Mouse (Mus musculus): ENCODE data around the gene Shisal2a. TPM values are rescaled to one million over a fixed set of nuclear protein-coding genes. Genes with fewer than 3 reads are reported as not detected.

Shisal2a gene
- polyA plus RNA-seq, 1 experiment from 2014 or later: 2.8 TPM

DNA sequence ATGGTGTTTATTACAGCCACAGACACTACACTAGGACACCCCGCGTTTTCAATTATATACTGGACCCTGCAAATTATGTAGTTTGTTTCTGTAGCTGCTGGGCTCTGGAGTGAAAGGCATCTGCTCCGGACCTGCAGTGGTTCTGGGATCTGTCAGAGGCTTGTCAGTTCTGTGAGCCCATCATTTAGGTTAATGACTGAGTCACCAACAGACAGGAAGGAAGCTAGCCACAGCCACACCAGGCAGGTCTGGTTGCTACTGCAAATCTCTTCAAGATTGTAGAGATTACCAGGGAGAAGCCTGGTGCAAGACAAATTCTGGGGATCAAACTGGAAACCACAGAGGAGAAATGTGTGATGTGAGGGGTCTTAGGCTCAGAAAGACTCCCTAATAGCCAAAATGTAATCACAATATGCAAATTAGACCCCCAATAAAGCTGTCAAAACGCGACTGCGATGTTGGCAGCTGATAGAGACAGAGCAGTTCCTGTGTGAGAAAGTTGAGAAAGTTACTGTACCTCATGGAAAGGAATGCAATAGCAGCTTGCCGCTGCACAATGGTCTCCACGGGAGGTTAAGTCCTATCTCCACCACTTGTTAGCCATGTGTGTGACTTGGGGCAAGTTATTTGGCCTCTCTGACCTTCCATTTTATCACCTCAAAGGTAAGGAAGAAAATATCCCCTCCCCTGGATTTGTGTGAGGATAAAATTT is 33.2 kb downstream of the Shisal2a start:
- Histone ChIP-seq H3K4me3 (ENCODE audit: low read depth, low read length) (no peak overlapping the region), H3K9ac (replicated peaks; ENCODE audit: low read depth, low read length) (no peak overlapping the region), H3K4me2 (replicated peaks; ENCODE audit: low read depth, low read length) (no peak overlapping the region), H3K27ac (ENCODE audit: low read length) (peak overlapping the region; percentile 64), H3K36me3 (ENCODE audit: control insufficient read depth, insufficient read depth, low read length) (no peaks in the 10 kb centered on the region), H3K9me3 (ENCODE audit: control insufficient read depth, low read depth, low read length) (no peaks in the 10 kb centered on the region), H3K4me1 (ENCODE audit: control insufficient read depth, insufficient read depth, low read length) (peaks cover 52% of the 10 kb centered on the region), H3K27me3 (ENCODE audit: control insufficient read depth, insufficient read depth, low read length) (no peaks in the 10 kb centered on the region)
- WGBS: 22% methylated on average over 8 of the region's 8 CpGs
- ATAC-seq (ENCODE audit: insufficient number of reproducible peaks, insufficient read depth, low FRiP score, low read depth): no peak

DNA sequence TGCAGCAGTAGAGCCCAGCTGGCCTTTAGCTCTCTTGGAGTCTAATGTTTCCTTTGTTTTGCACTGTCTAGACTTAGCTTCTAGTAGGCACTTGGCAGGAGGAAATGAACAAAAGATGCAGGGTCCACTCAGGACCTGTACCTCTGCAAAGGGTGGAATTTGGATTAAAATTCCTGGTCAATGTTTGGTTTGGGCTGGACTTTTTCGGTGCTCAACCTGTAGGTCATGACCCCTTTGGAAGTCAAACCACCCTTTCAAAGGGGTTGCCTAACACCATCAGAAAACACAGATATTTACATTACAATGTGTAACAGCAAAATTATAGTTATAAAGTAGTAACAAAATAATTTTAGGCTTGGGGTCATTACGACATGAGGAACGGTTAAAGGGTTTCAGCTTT is 34.1 kb downstream of the Shisal2a start:
- Histone ChIP-seq H3K27me3 (ENCODE audit: control insufficient read depth, insufficient read depth, low read length) (no peaks in the 10 kb centered on the region), H3K4me1 (ENCODE audit: control insufficient read depth, insufficient read depth, low read length) (peaks cover 54% of the 10 kb centered on the region), H3K27ac (ENCODE audit: low read length) (no peak overlapping the region), H3K9me3 (ENCODE audit: control insufficient read depth, low read depth, low read length) (no peaks in the 10 kb centered on the region), H3K9ac (replicated peaks; ENCODE audit: low read depth, low read length) (no peak overlapping the region), H3K4me2 (replicated peaks; ENCODE audit: low read depth, low read length) (no peak overlapping the region), H3K36me3 (ENCODE audit: control insufficient read depth, insufficient read depth, low read length) (no peaks in the 10 kb centered on the region), H3K4me3 (ENCODE audit: low read depth, low read length) (no peak overlapping the region)
- ATAC-seq (ENCODE audit: insufficient number of reproducible peaks, insufficient read depth, low FRiP score, low read depth): no peak
- WGBS: 73% methylated on average over 3 of the region's 3 CpGs

DNA sequence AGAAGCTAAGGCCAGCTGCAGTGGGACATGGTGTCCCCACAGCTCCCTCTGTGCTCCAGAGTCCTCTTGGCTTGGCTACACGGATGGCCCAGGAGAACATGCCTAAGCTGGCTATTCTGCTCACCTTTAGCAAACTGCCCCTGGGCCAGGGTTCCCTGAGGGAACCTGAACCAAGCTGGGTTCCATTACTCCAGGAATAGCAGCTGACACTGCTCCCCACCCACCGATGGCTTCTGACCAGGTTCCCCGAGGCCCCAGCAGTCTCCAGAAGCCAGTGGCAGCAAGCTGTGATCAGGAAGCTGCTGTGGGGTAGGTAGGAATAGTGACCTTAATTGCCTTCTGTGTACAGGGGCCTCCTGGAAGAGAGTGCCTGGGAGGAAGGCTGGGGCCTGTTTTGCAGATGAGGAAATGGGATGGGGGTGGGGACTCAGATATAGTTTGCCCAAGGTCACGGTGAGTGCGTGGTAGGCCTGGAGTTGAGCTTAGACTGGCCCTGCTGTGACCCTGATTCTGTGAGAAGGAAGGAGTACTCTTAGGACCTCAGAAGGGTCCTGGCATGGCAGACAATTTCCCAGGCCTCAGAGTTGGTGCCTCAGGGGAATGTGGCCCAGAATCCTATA is 34.8 kb downstream of the Shisal2a start:
- Histone ChIP-seq H3K27me3 (ENCODE audit: control insufficient read depth, insufficient read depth, low read length) (no peaks in the 10 kb centered on the region), H3K4me3 (ENCODE audit: low read depth, low read length) (no peak overlapping the region), H3K9me3 (ENCODE audit: control insufficient read depth, low read depth, low read length) (no peaks in the 10 kb centered on the region), H3K27ac (ENCODE audit: low read length) (peak overlapping the region; percentile 63), H3K4me2 (replicated peaks; ENCODE audit: low read depth, low read length) (no peak overlapping the region), H3K4me1 (ENCODE audit: control insufficient read depth, insufficient read depth, low read length) (peaks cover 54% of the 10 kb centered on the region), H3K36me3 (ENCODE audit: control insufficient read depth, insufficient read depth, low read length) (no peaks in the 10 kb centered on the region), H3K9ac (replicated peaks; ENCODE audit: low read depth, low read length) (no peak overlapping the region)
- 28% methylated on average over 5 of the region's 5 CpGs for WGBS
- ATAC-seq (ENCODE audit: insufficient number of reproducible peaks, insufficient read depth, low FRiP score, low read depth): no peak

GRCm38 (mm10) chr4:108347111-108347510 is 36.0 kb downstream of the Shisal2a start:
- H3K9ac ChIP-seq (replicated peaks; ENCODE audit: low read depth, low read length): no peak overlapping the region
- no peaks in the 10 kb centered on the region for H3K9me3 ChIP-seq (ENCODE audit: control insufficient read depth, low read depth, low read length)
- no peak overlapping the region for H3K4me2 ChIP-seq (replicated peaks; ENCODE audit: low read depth, low read length)
- no peak for ATAC-seq (ENCODE audit: insufficient number of reproducible peaks, insufficient read depth, low FRiP score, low read depth)
- H3K36me3 ChIP-seq (ENCODE audit: control insufficient read depth, insufficient read depth, low read length): no peaks in the 10 kb centered on the region
- 66% methylated on average over 5 of the region's 5 CpGs for WGBS
- peaks cover 54% of the 10 kb centered on the region for H3K4me1 ChIP-seq (ENCODE audit: control insufficient read depth, insufficient read depth, low read length)
- no peak overlapping the region for H3K4me3 ChIP-seq (ENCODE audit: low read depth, low read length)
- H3K27me3 ChIP-seq (ENCODE audit: control insufficient read depth, insufficient read depth, low read length): no peaks in the 10 kb centered on the region
- no peak overlapping the region for H3K27ac ChIP-seq (ENCODE audit: low read length)

DNA sequence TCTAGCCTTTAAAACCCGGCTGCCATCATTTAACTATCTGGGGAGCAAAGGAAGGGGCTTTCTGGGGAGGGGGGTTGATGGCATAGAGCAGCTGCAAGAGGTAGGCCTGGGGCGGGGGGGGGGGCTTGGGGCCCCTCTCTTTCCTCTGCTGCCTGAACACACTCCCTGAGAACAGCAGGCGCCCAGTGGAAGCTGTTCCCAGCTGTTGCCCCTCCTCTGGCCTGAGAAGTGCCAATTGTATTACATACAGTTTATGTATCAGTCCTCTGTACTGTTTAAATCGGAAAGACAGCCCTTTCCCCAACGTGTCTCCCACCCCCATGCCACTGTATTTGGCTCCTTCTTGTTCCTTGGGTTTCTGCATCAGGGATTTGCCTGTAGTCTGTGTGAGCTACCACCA is 37.3 kb downstream of the Shisal2a start:
- ATAC-seq (ENCODE audit: insufficient number of reproducible peaks, insufficient read depth, low FRiP score, low read depth): no peak
- Histone ChIP-seq H3K9me3 (ENCODE audit: control insufficient read depth, low read depth, low read length) (no peaks in the 10 kb centered on the region), H3K4me2 (replicated peaks; ENCODE audit: low read depth, low read length) (no peak overlapping the region), H3K4me1 (ENCODE audit: control insufficient read depth, insufficient read depth, low read length) (peaks cover 45% of the 10 kb centered on the region), H3K27ac (ENCODE audit: low read length) (peak overlapping the region; percentile 87), H3K36me3 (ENCODE audit: control insufficient read depth, insufficient read depth, low read length) (no peaks in the 10 kb centered on the region), H3K9ac (replicated peaks; ENCODE audit: low read depth, low read length) (no peak overlapping the region), H3K4me3 (ENCODE audit: low read depth, low read length) (no peak overlapping the region), H3K27me3 (ENCODE audit: control insufficient read depth, insufficient read depth, low read length) (no peaks in the 10 kb centered on the region)
- 24% methylated on average over 5 of the region's 5 CpGs for WGBS

GRCm38 (mm10) chr4:108344631-108345083 is 38.5 kb downstream of the Shisal2a start:
- no peak overlapping the region for H3K9ac ChIP-seq (replicated peaks; ENCODE audit: low read depth, low read length)

GRCm38 (mm10) chr4:108339277-108339690 is 43.9 kb downstream of the Shisal2a start:
- H3K4me3 ChIP-seq (ENCODE audit: low read depth, low read length): no peak overlapping the region
- no peak overlapping the region for H3K9ac ChIP-seq (replicated peaks; ENCODE audit: low read depth, low read length)
- H3K4me2 ChIP-seq (replicated peaks; ENCODE audit: low read depth, low read length): no peak overlapping the region
- no peaks in the 10 kb centered on the region for H3K27me3 ChIP-seq (ENCODE audit: control insufficient read depth, insufficient read depth, low read length)
- H3K36me3 ChIP-seq (ENCODE audit: control insufficient read depth, insufficient read depth, low read length): peaks cover 17% of the 10 kb centered on the region
- ATAC-seq (ENCODE audit: insufficient number of reproducible peaks, insufficient read depth, low FRiP score, low read depth): peak; percentile 50; the same call in 1 of the 2 replicates
- H3K4me1 ChIP-seq (ENCODE audit: control insufficient read depth, insufficient read depth, low read length): peaks cover 11% of the 10 kb centered on the region
- 17% methylated on average over 4 of the region's 4 CpGs for WGBS
- peak overlapping the region; percentile 16; the same call in 1 of the 2 replicates for H3K27ac ChIP-seq (ENCODE audit: low read length)
- H3K9me3 ChIP-seq (ENCODE audit: control insufficient read depth, low read depth, low read length): no peaks in the 10 kb centered on the region

More at GRCm38 (mm10) chr4:108344631-108345083, 38.5 kb downstream of the Shisal2a start:
- H3K36me3 ChIP-seq (ENCODE audit: control insufficient read depth, insufficient read depth, low read length): 0 out of 2 replicates have a peak, but pooled peaks cover 2% of the 10 kb centered on the region
- H3K27ac ChIP-seq (ENCODE audit: low read length): peak overlapping the region; percentile 87; the same call in 1 of the 2 replicates
- no peaks in the 10 kb centered on the region for H3K27me3 ChIP-seq (ENCODE audit: control insufficient read depth, insufficient read depth, low read length)
- peaks cover 34% of the 10 kb centered on the region for H3K4me1 ChIP-seq (ENCODE audit: control insufficient read depth, insufficient read depth, low read length)
- H3K9me3 ChIP-seq (ENCODE audit: control insufficient read depth, low read depth, low read length): no peaks in the 10 kb centered on the region
- H3K4me3 ChIP-seq (ENCODE audit: low read depth, low read length): no peak overlapping the region
- no peak overlapping the region for H3K4me2 ChIP-seq (replicated peaks; ENCODE audit: low read depth, low read length)
- ATAC-seq (ENCODE audit: insufficient number of reproducible peaks, insufficient read depth, low FRiP score, low read depth): peak; percentile 30; the same call in 1 of the 2 replicates
- WGBS: 20% methylated on average over 7 of the region's 7 CpGs

GRCm38 (mm10) chr4:108338811-108339210 is 44.3 kb downstream of the Shisal2a start:
- Histone ChIP-seq H3K27ac (ENCODE audit: low read length) (no peak overlapping the region; the same call in 1 of the 2 replicates), H3K4me1 (ENCODE audit: control insufficient read depth, insufficient read depth, low read length) (peaks cover 11% of the 10 kb centered on the region), H3K9ac (replicated peaks; ENCODE audit: low read depth, low read length) (no peak overlapping the region), H3K36me3 (ENCODE audit: control insufficient read depth, insufficient read depth, low read length) (peaks cover 19% of the 10 kb centered on the region), H3K4me2 (replicated peaks; ENCODE audit: low read depth, low read length) (no peak overlapping the region), H3K9me3 (ENCODE audit: control insufficient read depth, low read depth, low read length) (no peaks in the 10 kb centered on the region), H3K4me3 (ENCODE audit: low read depth, low read length) (no peak overlapping the region), H3K27me3 (ENCODE audit: control insufficient read depth, insufficient read depth, low read length) (no peaks in the 10 kb centered on the region)
- 55% methylated on average over 10 of the region's 10 CpGs for WGBS
- ATAC-seq (ENCODE audit: insufficient number of reproducible peaks, insufficient read depth, low FRiP score, low read depth): peak; percentile 25; the same call in 1 of the 2 replicates

Data from stomach, embryonic 14.5 days (tissue).